Mouse (Mus musculus) cerebellum, postnatal 4 days (tissue): Measurements from ENCODE around the gene Ephb2.

Experiments
- DNase-seq, 2 experiments: peaks; one replicate each; pipeline ENCODE4 v3.0.0; 2022; ENCODE audit warnings: low spot score in 2 of 2, mixed read lengths in 1 of 2

The Ephb2 gene

DNA sequence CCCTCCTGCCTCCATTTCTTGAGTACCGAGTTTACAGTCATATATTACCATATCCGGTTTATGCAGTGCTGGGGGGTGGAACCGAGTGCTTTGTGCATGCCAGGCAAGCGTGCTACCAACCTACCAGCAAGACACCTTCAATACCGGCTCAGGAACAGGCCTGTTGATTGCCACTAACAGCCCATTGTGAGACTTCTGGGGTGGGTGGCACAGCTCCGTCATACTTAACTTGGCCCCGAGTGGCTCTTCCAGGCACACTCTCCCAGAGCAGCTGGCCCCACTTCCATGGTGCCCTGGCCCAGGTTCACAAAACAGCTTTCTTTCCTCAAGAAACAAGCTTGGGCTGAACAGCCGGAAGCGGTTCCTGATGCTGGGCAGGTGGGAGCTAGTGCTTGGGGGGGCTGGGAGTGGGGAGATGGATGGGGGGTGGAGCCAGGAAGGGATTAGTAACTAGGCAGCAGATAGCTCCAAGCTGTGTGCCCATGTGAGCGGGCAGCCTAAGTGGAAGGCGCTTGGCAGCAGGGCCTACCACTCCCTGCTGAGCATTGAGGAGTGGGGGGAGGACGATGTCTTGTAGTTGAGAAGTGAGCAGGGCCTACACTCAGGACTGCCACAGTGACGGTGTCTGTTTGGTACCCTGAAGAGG is 183.8 kb downstream of the Ephb2 start:
- peak in 1 of 2 experiments; percentile 65 for DNase-seq

DNA sequence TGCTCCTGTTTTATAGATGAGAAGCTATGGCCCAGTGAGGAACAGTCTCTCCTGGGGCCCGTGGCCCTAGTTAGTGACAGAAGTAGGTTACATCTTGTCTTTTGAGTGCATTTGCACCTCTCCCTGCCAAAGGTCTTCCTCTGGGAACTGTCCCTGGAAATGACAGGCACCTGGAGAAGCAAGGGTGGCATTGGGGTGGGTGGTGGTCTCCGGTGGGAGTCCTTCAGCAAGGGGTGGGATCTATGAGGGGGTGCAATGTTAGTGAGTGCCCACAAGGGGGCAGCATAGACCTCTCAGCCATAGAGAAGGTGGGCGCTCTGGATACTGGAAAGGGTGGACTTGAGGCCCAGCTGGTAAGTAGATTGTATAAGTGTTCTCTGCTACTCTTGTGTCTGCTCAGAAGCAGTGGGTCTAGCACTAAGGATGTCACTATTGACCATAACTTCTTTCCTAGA is 184.4 kb downstream of the Ephb2 start:
- peak in 1 of 2 experiments; percentile 52 for DNase-seq

DNA sequence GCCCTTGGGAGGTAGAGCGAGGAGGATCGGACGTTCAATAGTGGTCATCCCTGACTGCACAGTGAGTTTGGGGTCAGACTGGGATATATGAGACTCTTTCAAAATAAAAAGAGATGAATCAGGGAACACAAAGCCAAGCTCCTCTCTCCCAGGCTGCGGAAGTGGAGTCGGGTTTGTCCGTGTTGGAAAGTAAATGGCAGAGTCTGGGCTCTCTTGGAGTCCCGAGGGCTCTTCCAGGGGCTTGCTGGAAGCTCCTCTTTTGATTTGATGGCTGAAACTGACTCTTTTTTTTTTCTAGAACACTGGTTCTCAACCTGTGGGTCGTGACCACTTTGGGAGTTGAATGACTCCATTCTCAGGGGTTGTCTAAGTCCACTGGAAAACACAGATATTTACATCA is 185.5 kb downstream of the Ephb2 start:
- no peak for DNase-seq

DNA sequence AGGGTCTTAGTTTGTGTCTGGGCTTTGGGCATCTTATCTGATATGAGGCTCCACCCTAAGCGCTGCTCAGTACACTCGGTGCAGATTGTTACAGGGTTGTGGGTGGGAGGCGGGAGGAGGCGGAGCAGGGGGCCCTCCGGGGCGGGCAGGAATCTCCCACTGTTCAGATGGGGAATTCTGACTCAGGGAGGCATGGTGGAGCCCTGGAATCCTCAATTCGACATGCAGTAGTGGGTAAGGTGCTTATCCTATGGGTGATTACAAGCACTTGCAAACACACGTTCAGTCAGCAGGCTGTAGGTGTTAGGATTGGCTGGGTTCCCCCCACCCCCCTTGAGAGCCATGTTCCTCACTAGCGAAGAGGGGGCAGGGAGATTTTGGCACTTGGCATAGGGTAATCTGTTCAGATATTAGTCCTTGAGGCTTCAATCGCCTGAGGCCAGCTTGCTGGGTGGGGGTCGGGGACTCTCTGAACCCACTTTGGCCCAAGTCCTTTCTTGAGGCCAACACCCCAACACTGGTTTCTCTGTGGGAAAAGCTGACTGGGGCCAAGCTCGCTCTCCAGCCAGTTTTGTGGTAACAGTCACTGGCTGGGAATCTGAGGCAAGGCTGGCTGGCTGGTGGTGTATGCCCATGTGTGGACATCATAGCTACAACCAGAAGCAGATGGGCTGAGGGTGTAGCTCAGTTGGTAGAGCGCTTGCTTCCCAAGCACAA is 186.2 kb downstream of the Ephb2 start:
- DNase-seq, result no peak

DNA sequence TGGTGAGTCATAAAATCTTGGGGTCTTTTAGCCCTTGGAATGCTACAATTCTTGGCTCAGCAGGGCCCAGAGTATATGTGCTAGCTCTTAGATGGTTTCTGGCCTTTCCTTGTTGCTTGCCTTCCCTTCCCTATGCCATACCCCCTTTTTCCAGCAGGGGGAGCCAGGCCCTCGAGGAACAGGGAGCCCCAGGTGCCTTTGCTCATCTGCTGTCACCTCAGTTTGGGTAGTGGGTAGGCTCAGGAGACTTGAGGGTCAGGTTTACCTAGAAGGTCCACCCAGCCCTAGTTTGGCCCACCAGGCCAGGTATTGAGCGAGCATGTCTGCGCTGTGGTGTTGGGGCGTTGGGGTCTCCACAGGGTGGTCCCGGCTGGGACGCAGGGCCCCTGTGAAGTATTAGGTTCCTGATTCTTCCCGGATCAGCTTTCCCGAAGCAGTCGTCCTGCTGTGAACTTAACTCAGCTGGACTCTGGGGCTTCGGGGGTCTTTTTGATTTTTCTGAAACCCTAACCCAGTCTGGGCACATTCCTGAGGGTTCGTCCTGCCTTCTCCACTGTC is 186.8 kb downstream of the Ephb2 start:
- peak; percentile 87 to 95 for DNase-seq

DNA sequence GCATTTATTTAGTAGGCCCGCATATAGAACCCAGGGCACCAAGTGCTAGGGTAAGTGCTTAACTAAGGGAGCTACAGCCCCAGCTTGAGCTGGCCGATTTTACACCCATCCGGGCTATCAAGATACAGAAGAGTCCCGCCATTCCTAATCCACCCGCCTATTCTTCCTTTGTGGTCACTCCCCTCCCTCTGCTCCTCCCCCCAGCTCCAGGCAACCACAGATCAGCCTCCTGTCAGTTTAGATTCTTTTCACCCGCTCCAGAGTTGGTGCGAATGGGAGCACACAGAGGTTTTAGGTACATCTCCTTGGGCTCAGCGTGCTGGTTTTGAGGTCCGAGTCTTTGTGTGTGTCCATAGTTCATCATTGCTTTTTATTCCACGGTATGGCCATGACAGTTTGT is 196.9 kb downstream of the Ephb2 start:
- no peak for DNase-seq

DNA sequence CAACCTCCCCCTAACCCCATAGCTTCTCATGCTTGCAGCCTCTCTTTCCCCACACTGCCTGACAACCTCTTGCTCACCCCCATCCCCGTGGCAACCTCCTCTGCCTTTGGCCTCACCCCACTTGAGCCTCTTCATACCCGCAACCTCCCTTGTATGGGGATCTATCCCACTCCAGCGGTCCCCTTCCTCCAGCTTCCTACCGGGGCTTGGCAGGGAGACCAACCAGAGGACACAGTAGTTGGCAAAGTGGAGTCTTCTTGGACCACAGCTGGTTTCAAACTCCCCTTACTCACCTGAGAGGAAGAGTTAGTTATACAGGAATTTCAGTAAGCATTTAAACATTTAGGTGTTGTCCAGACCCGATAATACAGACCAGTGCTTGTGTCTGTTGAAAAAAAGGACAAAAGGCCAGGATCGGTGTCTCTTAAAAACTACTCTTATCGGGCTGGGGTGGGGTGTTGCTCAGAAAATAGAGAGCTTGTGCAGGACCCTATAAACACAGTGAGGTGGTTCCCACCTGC is 197.5 kb downstream of the Ephb2 start:
- no peak for DNase-seq

DNA sequence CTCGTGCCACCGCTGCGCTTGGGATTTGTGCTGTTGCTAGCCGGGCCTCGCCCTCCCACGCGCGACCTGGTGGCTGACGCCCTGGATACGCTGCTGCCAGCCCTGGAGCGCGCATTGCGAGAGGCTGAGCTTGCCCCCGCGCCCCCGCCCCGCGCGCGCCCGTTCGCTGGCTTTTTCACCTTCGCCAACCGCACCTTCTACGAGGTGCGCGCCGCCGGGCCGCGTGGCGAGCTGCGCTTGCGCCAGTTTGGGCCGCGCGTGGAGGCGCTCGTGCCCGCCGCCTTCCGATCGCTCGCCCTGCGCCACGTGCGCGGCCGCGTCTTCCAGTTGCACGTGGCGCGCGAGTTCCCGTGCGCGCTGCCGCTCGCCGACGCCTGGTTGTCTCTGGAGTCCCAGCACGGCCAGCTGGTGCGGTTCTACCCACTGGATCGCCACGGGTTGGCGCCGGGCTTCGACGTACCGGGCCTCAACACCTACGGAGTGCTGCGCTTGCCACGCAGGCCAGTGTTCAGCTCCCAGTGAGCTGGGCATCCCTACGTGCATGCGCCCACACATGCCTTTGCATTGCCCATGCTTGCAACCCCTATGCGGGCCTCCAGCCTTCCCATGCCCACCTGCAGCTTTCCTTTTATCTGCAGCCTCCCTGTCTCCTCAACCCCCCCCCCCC is 198.1 kb downstream of the Ephb2 start:
- peak; percentile 55 to 77 for DNase-seq

DNA sequence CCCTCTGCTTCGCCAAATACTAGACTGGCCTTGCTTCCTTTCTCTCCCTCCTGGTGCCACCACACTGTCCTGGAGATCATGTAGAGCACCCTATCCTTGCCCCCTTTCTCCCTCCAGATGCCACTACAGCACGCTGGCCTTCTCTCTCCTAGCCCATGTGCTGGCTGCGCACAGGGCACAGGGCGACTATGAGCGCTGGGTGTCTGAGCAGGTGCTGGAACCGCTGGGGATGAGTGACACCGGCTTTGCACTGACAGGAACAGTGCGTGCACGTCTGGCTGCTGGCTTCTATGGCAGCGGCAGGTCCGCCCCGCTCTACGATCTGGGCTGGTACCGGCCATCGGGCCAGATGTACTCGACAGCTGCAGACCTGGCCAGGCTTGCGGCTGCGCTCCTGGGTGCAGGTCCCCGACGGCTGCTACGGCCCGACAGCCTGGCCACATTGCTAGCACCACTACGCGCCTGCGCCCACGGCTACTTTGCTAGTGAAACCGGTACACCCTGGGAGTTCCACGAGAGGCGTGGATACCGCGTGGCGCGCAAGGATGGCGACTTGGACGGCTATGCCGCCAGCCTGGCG is 198.7 kb downstream of the Ephb2 start:
- DNase-seq, result no peak

DNA sequence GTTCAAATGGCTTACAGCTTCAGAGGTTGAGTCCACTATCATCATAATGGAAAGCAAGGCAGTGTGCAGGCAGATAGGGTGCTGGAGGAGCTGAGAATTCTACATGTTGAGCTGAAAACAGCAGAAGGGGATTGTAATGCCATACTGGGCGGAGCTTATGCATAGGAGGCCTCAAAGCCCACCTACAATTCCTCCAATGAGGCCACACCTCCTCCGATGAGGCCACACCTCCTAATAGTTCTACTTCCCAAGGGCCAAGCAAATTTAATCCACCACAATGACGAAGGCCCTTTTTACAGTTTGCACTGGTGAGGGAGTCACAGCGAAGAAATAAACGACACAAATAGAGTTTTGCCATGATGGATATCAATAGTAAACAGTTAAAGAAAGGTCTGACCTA is 199.3 kb downstream of the Ephb2 start:
- no peak for DNase-seq

DNA sequence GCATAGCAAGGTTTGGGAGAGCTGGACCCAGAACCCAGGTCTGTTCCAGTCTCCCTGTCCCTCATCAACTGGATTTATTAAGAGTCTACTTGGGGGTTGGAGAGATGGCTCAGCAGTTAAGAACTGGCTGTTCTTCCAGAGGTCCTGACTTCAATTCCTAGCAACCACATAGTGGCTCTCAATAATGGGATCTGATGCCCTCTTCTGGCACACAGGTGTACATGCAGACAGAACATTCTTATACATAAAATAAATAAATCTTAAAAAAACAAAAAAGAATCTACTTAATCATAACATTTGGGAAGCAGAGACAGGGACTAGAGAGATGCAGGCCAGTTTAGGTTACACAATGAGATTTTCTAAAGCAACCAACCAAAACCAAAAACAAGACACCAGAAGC is 199.8 kb downstream of the Ephb2 start:
- DNase-seq, result no peak

DNA sequence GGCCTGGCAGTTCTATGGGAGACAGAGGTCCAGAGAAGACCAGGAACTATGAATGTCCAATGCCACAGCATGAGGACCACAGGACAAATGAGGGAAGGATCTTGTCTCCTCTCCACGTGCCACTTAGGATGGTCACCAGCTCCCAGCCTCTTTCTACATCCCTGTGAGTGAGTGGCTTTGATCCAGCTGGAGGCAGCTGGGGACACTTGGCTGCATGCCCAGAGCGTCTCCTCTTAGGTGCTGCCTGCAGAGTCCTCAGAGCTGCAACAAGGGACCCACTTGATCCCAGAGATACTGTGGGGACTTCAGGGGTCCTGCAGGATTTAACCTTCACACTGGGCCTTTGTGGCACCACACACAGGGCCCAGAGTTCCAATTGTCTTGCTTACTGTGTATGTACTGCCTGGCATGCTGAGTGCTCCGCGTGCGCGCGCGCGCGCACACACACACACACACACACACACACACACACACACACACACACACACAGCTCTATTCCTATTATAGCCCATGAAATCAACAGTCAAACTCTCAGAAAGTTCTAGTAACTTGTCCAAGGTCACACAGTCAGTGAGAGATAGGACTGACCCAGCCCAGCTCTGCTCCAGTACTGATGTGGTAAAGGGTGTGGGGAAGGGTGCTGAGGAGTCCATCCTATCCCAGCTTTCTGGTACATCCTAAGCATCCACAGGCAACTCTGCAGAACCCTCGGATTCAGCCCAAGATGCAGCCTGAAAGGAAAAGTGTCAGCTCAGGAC is 204.4 kb downstream of the Ephb2 start:
- peak in 1 of 2 experiments; percentile 66 for DNase-seq

DNA sequence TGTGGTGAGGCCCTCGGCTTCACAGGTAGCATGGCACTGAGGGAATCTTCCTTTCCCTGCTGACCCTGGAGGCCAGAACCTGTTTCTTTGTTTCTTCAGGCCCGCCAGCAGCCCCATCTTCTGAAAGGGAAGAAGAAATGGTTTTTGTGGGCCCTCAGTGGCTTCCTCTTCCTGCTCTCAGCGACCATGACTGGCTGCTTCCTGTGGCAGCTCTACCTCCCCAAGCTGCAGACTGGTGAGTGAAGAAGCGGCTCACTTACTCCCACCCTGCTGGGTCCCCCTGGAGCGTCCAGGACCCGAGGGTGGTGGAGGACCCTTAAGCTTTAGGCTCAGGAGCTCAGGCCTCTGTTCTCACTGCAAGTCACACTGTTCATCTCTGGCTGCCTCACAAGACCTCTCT is 209.2 kb downstream of the Ephb2 start:
- DNase-seq, result no peak

DNA sequence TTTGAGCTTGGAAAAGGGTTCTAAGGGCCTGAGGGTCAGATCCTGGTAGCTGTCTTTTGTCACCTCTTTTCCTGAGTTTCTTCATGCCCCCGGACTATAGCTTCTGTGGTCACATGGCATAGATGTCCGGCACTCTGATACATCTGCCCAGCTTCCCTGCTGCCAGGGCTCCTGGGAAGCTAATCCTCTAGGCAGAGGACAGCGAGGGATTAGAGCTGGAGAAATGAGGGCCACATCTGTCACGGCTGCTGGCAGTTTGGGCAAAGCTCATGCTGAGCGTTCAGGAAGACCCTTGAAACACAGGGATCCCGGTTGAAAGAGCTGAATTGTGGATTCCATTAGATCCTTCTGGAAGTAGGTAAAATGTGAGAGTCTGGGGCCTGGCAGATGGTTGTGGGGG is 213.4 kb downstream of the Ephb2 start, which contains the start of gene Lactbl1:
TSS of gene Lactbl1 (plus strand) at position 234 of the 400 bp plus-strand sequence.
- no peak for DNase-seq

DNA sequence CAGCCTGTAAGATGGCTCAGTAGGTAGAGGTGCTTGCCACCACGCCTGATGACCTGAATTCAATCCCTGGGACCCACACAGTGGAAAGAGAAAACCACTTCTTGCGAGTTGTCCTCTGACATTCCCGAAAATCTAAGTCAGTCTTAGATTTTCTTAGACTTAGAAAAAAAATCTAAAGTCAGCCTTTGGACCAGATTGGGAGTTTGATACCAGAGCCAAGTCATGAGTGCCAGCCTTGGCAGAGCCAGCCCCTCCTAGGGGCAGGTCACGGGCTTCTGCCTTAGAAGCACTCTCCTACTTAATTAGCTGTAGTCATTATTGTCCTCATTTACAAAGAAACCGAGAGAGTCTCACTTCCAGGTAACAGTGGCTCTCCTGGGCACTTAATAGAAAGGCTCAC is 213.8 kb downstream of the Ephb2 start:
- DNase-seq, result no peak

DNA sequence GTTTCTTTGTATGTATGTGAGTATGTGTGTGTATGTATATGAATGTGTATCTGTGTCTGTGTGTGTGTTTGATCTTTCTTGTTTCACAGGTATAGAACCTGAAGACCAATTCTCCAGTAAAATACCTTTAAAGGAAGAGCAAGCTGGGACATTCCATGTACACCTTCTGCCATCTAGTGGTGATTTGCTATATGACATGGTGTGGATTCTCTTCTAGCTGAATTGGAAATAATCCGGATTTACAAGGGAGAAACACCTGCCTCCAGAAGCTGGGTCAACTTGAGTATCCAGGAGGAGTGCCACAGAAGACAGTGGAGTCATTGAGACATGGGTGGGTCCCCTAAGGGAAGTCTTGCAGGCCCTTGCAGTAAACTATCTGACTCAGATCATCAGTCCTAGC is 214.5 kb downstream of the Ephb2 start:
- peak in 1 of 2 experiments; percentile 54 for DNase-seq

DNA sequence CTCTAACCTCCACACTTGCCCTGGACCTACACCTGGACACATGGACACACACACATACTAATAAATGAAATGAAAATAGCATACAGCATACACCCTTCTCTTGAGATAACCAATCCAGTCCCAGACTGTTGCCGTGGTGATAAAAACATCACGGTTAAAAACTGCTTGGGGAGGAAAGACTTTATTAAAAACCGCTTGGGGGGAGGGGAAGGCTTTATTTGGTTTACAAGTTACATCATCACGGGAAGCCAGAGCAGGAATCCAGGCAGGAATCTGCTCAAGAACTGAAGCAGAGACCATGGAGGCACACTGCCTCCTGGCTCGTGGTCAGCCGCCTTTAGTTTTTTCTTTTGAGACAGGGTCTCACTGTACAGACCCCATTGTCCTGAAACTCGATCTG is 222.1 kb downstream of the Ephb2 start:
- DNase-seq, result no peak

DNA sequence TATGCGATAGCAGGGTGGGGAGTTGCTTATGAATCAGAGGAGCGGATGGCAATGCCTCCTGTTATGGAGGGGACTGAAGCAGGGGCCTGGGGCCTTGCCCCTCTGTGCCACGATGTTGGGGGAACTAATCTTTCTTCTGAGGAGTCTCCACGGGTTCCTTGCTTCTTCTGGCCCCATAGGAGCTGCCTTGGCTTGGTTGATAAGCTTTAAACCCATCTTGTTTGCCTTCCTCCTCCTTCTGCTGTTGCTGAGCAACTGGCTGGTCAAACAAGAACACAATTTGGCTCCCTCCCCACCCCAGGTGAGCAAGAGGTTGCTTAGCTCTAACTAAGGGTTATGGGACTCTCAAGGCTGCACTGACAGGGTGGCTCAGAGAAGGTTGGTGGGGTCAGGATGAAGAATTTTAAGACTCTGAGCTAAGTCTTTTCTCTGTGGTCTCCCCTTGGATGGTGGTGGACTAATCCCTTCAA is 225.4 kb downstream of the Ephb2 start, which contains the start of gene Tex46:
TSS of gene Tex46 (plus strand) at position 51 of the 470 bp plus-strand sequence.
- DNase-seq, result no peak

DNA sequence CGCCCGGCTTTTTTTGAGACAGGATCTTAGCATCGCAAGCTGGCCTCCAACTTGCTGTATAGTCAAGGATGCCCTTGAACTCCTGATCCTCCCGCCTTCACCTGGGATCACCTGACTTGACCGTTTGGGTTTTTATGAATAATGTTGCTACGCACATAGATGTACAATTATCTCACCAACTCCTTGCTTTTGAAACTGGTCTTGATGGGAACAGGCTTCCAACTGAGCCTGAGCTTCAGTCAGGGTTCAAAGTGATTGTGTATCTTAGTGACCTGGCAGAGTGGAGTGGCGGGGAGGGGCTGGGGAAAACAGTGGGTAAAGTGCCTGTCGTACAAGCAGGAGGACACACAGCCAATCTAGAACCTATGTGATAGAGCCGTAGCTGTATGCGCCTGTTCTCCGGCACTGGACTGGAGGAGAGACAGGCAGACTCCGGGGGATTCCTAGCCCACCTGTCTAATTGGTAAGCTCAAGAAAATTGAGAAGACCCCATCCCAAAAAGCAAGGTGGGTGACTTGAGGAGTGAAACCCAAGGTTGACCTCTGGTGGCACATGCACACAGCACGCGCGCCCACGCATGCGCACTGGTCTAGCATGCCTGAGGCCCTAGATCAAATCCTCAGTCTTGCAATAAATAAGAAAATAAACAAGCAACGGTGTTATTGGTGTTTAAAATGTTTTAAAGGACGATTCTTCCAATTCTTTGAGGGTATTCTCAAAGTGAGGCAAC is 229.9 kb downstream of the Ephb2 start:
- DNase-seq, result no peak

DNA sequence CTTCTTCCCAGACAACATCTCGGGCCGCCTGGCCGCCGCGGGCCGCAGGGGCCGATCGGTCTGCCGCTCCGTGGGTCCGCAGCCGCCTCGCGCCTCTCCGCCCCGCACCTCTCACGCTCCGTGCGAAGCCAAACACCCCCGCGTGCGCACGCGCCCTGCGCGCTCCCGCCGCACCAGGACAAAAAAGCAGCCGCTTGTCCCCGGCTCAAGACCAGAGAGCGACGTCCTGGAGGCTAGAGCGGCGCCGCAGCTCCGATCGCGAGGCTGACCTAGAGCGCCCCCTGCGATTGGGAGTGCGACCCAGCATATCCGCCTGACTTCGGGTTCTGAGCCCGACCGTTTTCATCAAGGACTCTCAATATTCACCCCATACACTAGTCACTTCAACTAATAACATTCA is 233.2 kb downstream of the Ephb2 start, which contains the start of gene Kdm1a:
TSS of gene Kdm1a (minus strand) at position 156 of the 400 bp plus-strand sequence.
- DNase-seq, result peak; percentile 95 to 98
